Mouse (Mus musculus): ENCODE results near the gene Sh2d1b1. TPM values are rescaled to one million over a fixed set of nuclear protein-coding genes. Genes with fewer than 3 reads are reported as not detected.

Sh2d1b1 gene
- polyA plus RNA-seq, 1 experiment from 2014 or later: not detected

DNA sequence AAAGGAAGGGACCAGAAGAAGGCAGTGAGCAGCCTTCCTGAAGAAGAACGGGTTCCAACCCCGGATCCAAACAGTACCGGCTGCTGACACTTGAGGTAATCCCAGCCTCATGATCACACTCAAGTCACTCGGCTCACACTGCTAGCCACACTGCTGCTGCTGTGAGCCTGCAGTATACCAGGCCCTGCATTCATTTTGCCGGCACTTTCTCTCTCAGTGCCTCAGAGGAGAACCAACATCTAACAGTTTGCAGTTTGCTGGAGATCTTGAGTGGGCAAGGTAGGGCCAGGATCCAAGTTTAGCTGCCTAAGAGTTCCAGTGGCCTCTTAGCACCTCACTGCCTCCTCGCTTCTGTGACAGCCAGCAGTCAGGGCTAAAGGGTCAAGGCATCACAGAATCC lies 54.8 kb downstream of the Sh2d1b1 start:
- H3K4me1 ChIP-seq: no peaks in the 10 kb centered on the region
- H3K4me2 ChIP-seq (replicated peaks): no peak overlapping the region
- no peak overlapping the region for H3K9ac ChIP-seq
- no peaks in the 10 kb centered on the region for H3K9me3 ChIP-seq (replicated peaks)
- H3K36me3 ChIP-seq: no peaks in the 10 kb centered on the region
- no peak overlapping the region for H3K27ac ChIP-seq
- no peak for ATAC-seq (ENCODE audit: low FRiP score)
- 78% methylated on average over 6 of the region's 6 CpGs for WGBS
- H3K4me3 ChIP-seq: no peak overlapping the region
- no peaks in the 10 kb centered on the region for H3K27me3 ChIP-seq

DNA sequence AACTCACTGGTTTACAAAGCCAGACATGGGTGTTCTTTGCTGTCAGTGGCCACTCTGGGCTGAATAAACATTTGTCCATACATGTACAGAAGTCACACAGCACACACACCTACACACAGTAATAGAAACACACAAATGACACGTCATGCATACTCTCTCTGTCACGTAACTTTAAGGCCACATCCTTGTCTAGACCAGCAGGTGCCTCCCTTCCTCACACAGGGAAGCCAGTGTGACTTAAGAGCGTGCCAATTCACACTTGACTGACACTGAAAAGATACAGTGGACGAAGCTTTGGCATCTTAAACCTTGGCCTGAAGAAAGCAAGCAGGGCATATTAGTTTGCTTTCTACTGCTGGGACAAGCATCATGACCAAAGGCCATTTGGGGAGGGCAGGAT lies 55.7 kb downstream of the Sh2d1b1 start:
- Histone ChIP-seq H3K4me2 (replicated peaks) (no peak overlapping the region), H3K36me3 (no peaks in the 10 kb centered on the region), H3K4me1 (no peaks in the 10 kb centered on the region), H3K9me3 (replicated peaks) (no peaks in the 10 kb centered on the region), H3K27ac (no peak overlapping the region), H3K27me3 (no peaks in the 10 kb centered on the region), H3K4me3 (no peak overlapping the region), H3K9ac (no peak overlapping the region)
- ATAC-seq (ENCODE audit: low FRiP score): no peak
- 74% methylated on average over 4 of the region's 4 CpGs for WGBS

Other genes with a start within 250 kb of the Sh2d1b1 start
- gene Ddr2, start 166.6 kb upstream of the Sh2d1b1 start, polyA plus RNA-seq (2016; fragmentation: Nextera tagmentation; extraction: Ambion mirVana): 42.1 and 52.5 TPM in 2 replicates
- 67.8 and 72.8 TPM in 2 replicates for gene Uap1, start 102.4 kb upstream of the Sh2d1b1 start, polyA plus RNA-seq (2016; fragmentation: Nextera tagmentation; extraction: Ambion mirVana)
- 15.3 and 16.3 TPM in 2 replicates for gene Uhmk1, start 61.9 kb upstream of the Sh2d1b1 start, polyA plus RNA-seq (2016; fragmentation: Nextera tagmentation; extraction: Ambion mirVana)
- not detected in 2 replicates for gene Sh2d1b2, start 44.6 kb upstream of the Sh2d1b1 start, polyA plus RNA-seq (2016; fragmentation: Nextera tagmentation; extraction: Ambion mirVana)
- 3.5 and 3.8 TPM in 2 replicates for gene Gm7694, start 29.0 kb downstream of the Sh2d1b1 start, polyA plus RNA-seq (2016; fragmentation: Nextera tagmentation; extraction: Ambion mirVana)
- 0.95 and 1.1 TPM in 2 replicates for gene Spata46, start 31.5 kb downstream of the Sh2d1b1 start, polyA plus RNA-seq (2016; fragmentation: Nextera tagmentation; extraction: Ambion mirVana)